Mouse (Mus musculus): ENCODE data around the gene S100a9. TPM values are rescaled to one million over a fixed set of nuclear protein-coding genes. Genes with fewer than 3 reads are reported as not detected.

S100a9 gene
- total and polyA plus RNA-seq, 2 experiments from 2014 or later: 2.2 TPM; not detected in 1

GRCm38 (mm10) chr3:90657405-90657804, 38.1 kb downstream of the S100a9 start:
- ATAC-seq (ENCODE audit: low FRiP score) (no peak), DNase-seq (ENCODE audit: low spot score) (no peak)
- no peaks in the 10 kb centered on the region for H3K4me1 ChIP-seq (ENCODE audit: insufficient read depth, low read length)
- peak; percentile 45 for TF ChIP-seq CTCF (IDR thresholded peaks at IDR 0.05)
- no peak overlapping the region for H3K4me3 ChIP-seq (ENCODE audit: low read depth, low read length)
- no peak overlapping the region for H3K9ac ChIP-seq (replicated peaks; ENCODE audit: low read length, poor library complexity, severe bottlenecking)
- no peaks in the 10 kb centered on the region for H3K27me3 ChIP-seq (ENCODE audit: insufficient read depth, low read length)
- H3K36me3 ChIP-seq (ENCODE audit: insufficient read depth, low read length): no peaks in the 10 kb centered on the region
- H3K27ac ChIP-seq (ENCODE audit: low read depth, low read length): no peak overlapping the region
- no peak overlapping the region for H3K4me2 ChIP-seq (ENCODE audit: low read depth, low read length, poor library complexity, severe bottlenecking)
- WGBS: 67% methylated on average over 4 of the region's 4 CpGs
- no peaks in the 10 kb centered on the region for H3K9me3 ChIP-seq (ENCODE audit: low read length)

GRCm38 (mm10) chr3:90653717-90654116, 41.8 kb downstream of the S100a9 start, which contains the start of gene S100a7a:
Gene S100a7a, plus strand, starts transcription at chr3:90654017.
- Histone ChIP-seq H3K27ac (ENCODE audit: low read depth, low read length) (no peak within 1 kb of the TSS), H3K4me3 (ENCODE audit: low read depth, low read length) (no peak within 1 kb of the TSS), H3K4me1 (ENCODE audit: insufficient read depth, low read length) (no peaks in the 10 kb centered on the region), H3K27me3 (ENCODE audit: insufficient read depth, low read length) (no peaks in the 10 kb centered on the region), H3K9me3 (ENCODE audit: low read length) (no peaks in the 10 kb centered on the region), H3K4me2 (ENCODE audit: low read depth, low read length, poor library complexity, severe bottlenecking) (no peak within 1 kb of the TSS), H3K36me3 (ENCODE audit: insufficient read depth, low read length) (no peaks in the 10 kb centered on the region), H3K9ac (replicated peaks; ENCODE audit: low read length, poor library complexity, severe bottlenecking) (no peak within 1 kb of the TSS)
- ATAC-seq (ENCODE audit: low FRiP score) (no peak), DNase-seq (ENCODE audit: low spot score) (no peak)
- TF ChIP-seq CTCF (IDR thresholded peaks at IDR 0.05): no peak

GRCm38 (mm10) chr3:90652878-90653508, 42.5 kb downstream of the S100a9 start:
- no peak overlapping the region for H3K4me2 ChIP-seq (ENCODE audit: low read depth, low read length, poor library complexity, severe bottlenecking)
- ATAC-seq (ENCODE audit: low FRiP score): peak; percentile 74

GRCm38 (mm10) chr3:90649832-90650231, 45.7 kb downstream of the S100a9 start:
- no peak overlapping the region for H3K4me2 ChIP-seq (ENCODE audit: low read depth, low read length, poor library complexity, severe bottlenecking)
- no peak overlapping the region for H3K27ac ChIP-seq (ENCODE audit: low read depth, low read length)
- H3K4me1 ChIP-seq (ENCODE audit: insufficient read depth, low read length): no peaks in the 10 kb centered on the region
- ATAC-seq (ENCODE audit: low FRiP score) (no peak), DNase-seq (ENCODE audit: low spot score) (no peak)
- no peaks in the 10 kb centered on the region for H3K36me3 ChIP-seq (ENCODE audit: insufficient read depth, low read length)
- no peak for TF ChIP-seq CTCF (IDR thresholded peaks at IDR 0.05)
- H3K27me3 ChIP-seq (ENCODE audit: insufficient read depth, low read length): no peaks in the 10 kb centered on the region
- H3K9ac ChIP-seq (replicated peaks; ENCODE audit: low read length, poor library complexity, severe bottlenecking): no peak overlapping the region
- no peaks in the 10 kb centered on the region for H3K9me3 ChIP-seq (ENCODE audit: low read length)
- H3K4me3 ChIP-seq (ENCODE audit: low read depth, low read length): no peak overlapping the region
- WGBS: 88% methylated on average over 2 of the region's 2 CpGs

More at GRCm38 (mm10) chr3:90652878-90653508, 42.5 kb downstream of the S100a9 start:
- Histone ChIP-seq H3K9me3 (ENCODE audit: low read length) (no peaks in the 10 kb centered on the region), H3K36me3 (ENCODE audit: insufficient read depth, low read length) (no peaks in the 10 kb centered on the region), H3K4me1 (ENCODE audit: insufficient read depth, low read length) (no peaks in the 10 kb centered on the region), H3K27ac (ENCODE audit: low read depth, low read length) (no peak overlapping the region), H3K9ac (replicated peaks; ENCODE audit: low read length, poor library complexity, severe bottlenecking) (no peak overlapping the region), H3K4me3 (ENCODE audit: low read depth, low read length) (no peak overlapping the region), H3K27me3 (ENCODE audit: insufficient read depth, low read length) (no peaks in the 10 kb centered on the region)
- 38% methylated on average over 5 of the region's 5 CpGs for WGBS
- peak; percentile 89 for TF ChIP-seq CTCF (IDR thresholded peaks at IDR 0.05)
- peak; percentile 90 for DNase-seq (ENCODE audit: low spot score)

GRCm38 (mm10) chr3:90648981-90649380, 46.5 kb downstream of the S100a9 start:
- Histone ChIP-seq H3K9ac (replicated peaks; ENCODE audit: low read length, poor library complexity, severe bottlenecking) (no peak overlapping the region), H3K9me3 (ENCODE audit: low read length) (no peaks in the 10 kb centered on the region), H3K4me3 (ENCODE audit: low read depth, low read length) (no peak overlapping the region), H3K27me3 (ENCODE audit: insufficient read depth, low read length) (no peaks in the 10 kb centered on the region), H3K36me3 (ENCODE audit: insufficient read depth, low read length) (no peaks in the 10 kb centered on the region), H3K4me2 (ENCODE audit: low read depth, low read length, poor library complexity, severe bottlenecking) (no peak overlapping the region), H3K27ac (ENCODE audit: low read depth, low read length) (no peak overlapping the region), H3K4me1 (ENCODE audit: insufficient read depth, low read length) (no peaks in the 10 kb centered on the region)
- ATAC-seq (ENCODE audit: low FRiP score): no peak
- no peak for DNase-seq (ENCODE audit: low spot score)
- TF ChIP-seq CTCF (IDR thresholded peaks at IDR 0.05): no peak

- Histone ChIP-seq H3K4me3 (ENCODE audit: low read depth, low read length) (no peak overlapping the region), H3K4me2 (ENCODE audit: low read depth, low read length, poor library complexity, severe bottlenecking) (no peak overlapping the region), H3K9ac (replicated peaks; ENCODE audit: low read length, poor library complexity, severe bottlenecking) (no peak overlapping the region), H3K4me1 (ENCODE audit: insufficient read depth, low read length) (no peaks in the 10 kb centered on the region), H3K27me3 (ENCODE audit: insufficient read depth, low read length) (no peaks in the 10 kb centered on the region), H3K9me3 (ENCODE audit: low read length) (no peaks in the 10 kb centered on the region), H3K36me3 (ENCODE audit: insufficient read depth, low read length) (no peaks in the 10 kb centered on the region), H3K27ac (ENCODE audit: low read depth, low read length) (no peak overlapping the region)
- no peak for ATAC-seq (ENCODE audit: low FRiP score)
- TF ChIP-seq CTCF (IDR thresholded peaks at IDR 0.05): no peak
- DNase-seq (ENCODE audit: low spot score): no peak
- WGBS: 91% methylated on average over 1 of the region's 1 CpGs
Measured at GRCm38 (mm10) chr3:90647291-90647690, 48.2 kb downstream of the S100a9 start.

Measured in midbrain, postnatal 0 days (tissue).